Mouse (Mus musculus): ENCODE data around the gene Rnh1.

DNA sequence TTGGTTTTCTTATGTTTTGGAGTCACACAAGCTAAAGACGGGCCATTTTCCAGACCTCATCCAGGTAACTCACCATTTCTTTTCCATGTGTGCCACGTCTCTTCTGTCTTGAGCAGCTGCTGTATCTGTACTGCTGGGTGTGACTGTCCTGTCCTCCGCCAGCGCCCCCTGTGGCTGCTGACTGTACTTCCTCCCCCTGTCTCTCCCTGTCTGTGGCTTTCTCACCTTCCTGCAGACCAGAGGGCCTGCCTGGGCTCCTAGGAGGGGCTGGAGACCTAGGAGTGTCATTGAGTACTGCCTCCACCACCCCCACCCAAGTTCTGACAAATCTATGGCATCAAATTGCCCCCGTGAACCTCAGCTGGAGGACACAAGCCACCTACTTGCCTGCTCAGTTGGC lies 29.5 kb downstream of the Rnh1 start:
- TF ChIP-seq CTCF (IDR thresholded peaks at IDR 0.05; ENCODE audit: control insufficient read depth, insufficient read depth, insufficient read length) (peak; percentile 45), CEBPB (IDR thresholded peaks at IDR 0.05; ENCODE audit: low read depth) (no peak), MAX (IDR thresholded peaks at IDR 0.05) (no peak), USF1 (IDR thresholded peaks at IDR 0.05; ENCODE audit: low read depth) (no peak), MYOG (IDR thresholded peaks at IDR 0.05; ENCODE audit: control insufficient read depth, extremely low read depth, insufficient read length) (no peak), MYOD1 (IDR thresholded peaks at IDR 0.05; ENCODE audit: control insufficient read depth, insufficient read length, low read depth) (no peak), FOSL1 (IDR thresholded peaks at IDR 0.05; ENCODE audit: insufficient read depth, low read length, poor library complexity, severe bottlenecking) (no peak)

Data from C2C12 (cell line).